Mouse (Mus musculus): ENCODE measurements around the gene Ccnf.

The Ccnf gene

DNA sequence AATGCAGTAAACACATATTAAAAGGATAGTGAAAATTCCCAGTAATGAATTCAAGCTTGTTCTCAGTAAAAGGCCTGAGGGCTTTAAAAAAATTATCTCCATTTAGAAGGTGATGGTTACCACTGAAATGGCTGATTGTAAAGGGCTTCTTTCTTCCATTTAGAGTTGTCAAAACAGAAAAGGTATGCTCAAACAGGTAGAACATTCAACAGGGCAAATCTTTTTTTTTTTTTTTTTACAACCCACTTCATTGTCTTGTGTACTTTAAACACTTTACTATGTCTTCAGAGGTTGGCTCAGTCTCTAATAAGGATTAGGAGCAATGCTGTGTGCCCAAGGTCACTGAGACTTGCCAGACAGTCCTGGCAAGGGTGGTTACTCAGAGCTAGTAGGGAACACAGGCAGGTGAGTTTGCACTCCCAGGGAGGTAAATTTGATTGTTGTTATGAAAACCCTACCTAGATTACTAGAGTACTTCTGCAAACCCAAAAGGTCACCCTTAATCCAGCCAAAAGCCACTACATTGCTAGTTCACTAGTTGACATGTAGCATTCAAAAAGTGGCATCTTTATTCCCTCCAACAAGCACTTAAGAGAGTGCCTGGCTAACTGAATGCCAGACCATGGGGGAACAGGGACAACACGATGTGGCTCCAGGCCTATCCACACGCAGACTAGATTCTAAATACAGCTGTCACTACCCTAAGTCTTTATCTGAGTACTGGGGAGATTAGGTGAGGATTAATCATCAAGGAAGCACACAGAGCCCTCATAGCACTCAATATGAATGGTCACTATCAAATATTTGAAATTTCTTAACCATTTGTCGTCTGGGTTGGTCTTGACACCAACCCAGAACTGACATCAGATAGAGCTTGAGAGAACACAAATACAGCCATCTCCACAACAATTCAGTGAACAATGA lies 47.4 kb downstream of the Ccnf start:
- DNase-seq (ENCODE audit: low read depth): no peak

- no peak for DNase-seq (ENCODE audit: low read depth)
These were observed 48.2 kb downstream of the Ccnf start for GRCm38 (mm10) chr17:24203068-24203467.

DNA sequence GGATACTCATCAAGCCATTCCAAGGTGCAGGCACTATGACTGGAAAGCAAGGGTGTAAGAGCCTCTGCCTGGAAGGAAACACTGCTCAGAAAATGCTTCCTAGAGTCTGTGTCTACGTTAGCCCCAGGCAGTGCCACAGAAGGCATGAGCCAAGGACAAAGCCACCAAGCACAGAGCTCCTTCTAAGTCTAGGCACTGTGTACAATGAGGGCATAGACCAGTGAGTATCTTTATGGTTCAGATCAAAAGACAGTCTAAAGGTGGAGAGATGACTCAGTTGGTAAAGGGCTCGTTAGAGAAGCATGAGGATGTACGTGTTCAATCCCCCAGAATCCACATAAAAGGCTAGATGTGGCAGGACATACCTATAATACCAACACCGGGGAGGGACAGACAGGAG lies 50.2 kb downstream of the Ccnf start:
- no peak for DNase-seq (ENCODE audit: low read depth)

DNA sequence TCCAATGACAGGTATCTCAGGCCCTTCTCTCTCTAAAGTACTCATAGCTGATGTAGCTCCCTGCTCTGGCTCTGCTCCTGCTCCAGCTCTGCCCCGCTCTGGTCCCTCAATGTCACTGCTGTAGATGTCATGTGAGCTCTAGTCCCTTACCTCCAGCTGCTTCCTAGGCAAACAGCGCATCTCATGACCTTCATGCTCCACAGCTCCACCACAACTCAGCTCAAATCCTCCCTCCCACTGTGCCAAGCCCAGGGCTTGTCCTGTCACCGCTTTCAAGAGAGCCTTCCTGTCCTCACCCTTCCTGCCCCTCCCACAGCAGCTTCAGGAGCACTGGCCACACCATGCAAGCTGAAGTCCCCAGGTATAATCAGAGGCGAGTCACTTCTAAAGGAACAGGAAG lies 51.5 kb downstream of the Ccnf start:
- no peak for DNase-seq (ENCODE audit: low read depth)

DNA sequence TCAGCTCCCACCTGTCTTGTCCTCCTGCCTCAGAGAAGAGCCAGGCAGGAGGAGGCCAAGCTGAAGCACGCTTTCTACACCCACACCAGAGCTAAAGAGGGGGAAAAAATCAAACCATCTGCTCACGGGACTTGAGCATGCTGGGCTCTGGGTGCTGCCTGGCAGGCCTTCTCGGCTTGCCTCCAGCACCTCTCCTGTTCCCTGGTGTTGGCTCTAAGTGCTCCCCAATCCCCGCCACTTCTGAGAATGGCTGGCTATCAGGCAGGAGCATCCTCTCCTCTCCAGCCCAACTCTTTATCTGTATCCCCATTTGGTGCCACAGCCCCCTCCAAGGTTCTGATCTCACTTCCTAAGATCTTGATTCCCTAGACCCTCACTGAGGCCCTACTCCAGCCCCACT lies 52.0 kb downstream of the Ccnf start:
- DNase-seq (ENCODE audit: low read depth): no peak

GRCm38 (mm10) chr17:24197032-24197824 lies 54.1 kb downstream of the Ccnf start:
- DNase-seq (ENCODE audit: low read depth): no peak

DNA sequence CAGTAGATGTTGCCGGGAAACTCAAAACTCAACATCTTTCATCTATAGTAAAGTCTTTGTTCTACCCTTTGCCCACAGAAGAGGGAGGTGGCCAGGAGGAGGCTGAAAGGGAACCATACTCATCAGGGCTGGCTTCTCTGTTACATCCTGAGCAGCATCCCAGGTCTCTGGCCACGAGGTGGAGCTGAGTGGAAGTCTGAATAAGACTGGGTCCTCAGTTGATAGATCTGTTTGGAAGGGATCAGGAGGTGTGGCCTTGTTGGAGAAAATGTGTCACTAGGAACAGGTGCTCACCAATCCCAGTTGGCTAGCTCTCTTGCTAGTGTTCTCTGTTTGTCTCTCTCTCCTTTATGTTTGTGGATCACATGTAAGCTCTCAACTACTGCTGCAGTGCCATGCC lies 55.9 kb downstream of the Ccnf start:
- no peak for DNase-seq (ENCODE audit: low read depth)

GRCm38 (mm10) chr17:24193769-24194168 lies 57.5 kb downstream of the Ccnf start:
- DNase-seq (ENCODE audit: low read depth): no peak

GRCm38 (mm10) chr17:24193268-24193667 lies 58.0 kb downstream of the Ccnf start:
- no peak for DNase-seq (ENCODE audit: low read depth)

GRCm38 (mm10) chr17:24192848-24193247 lies 58.4 kb downstream of the Ccnf start:
- DNase-seq (ENCODE audit: low read depth): no peak

- no peak for DNase-seq (ENCODE audit: low read depth)
These were observed 59.8 kb downstream of the Ccnf start for GRCm38 (mm10) chr17:24191481-24191880.

GRCm38 (mm10) chr17:24190934-24191333 lies 60.4 kb downstream of the Ccnf start:
- no peak for DNase-seq (ENCODE audit: low read depth)

DNA sequence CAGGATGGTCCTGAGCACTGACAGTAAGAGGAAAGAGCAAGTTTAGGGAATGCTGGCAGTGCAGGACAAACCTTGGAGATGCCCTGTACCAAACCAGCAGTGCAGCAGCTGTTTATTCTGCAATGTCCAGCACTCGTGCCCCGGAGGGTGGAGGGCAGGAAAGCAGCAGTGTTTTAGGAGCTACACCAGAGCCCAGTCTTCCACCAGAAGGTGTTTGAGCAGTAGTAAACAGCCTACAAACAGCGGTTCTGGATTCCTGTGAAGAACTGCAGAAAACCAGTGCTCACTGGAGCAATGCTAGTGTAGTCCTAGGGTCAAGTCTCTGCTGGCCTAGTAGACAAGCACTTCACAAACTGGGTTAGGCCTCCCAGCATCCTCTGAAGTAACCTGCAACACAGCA lies 77.0 kb downstream of the Ccnf start:
- DNase-seq (ENCODE audit: low read depth): no peak

DNA sequence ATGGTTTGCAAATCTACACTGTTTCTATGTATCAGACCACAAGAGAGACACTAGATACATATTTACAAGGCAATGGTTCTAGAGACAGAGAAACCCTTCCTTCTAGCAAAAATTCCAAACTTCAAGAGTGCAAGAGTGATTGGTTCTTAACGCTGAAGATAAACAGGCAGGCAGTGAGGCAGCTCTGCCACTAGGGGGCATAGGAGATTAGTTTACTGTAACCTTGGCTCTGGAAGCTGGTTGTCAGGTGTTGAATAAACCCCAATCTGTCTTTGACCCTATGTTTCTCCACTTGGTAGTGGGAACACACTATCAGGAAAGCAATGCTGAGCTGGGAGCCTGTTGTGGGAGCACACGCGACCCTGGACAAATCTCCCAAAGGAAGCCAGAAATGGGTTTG lies 77.9 kb downstream of the Ccnf start:
- DNase-seq (ENCODE audit: low read depth): peak; percentile 57

Data from c-Kit-positive CD71-negative TER-119-negative erythroid progenitor cells, embryonic 14.5 days (primary cell).